Mouse (Mus musculus) testis, adult 2 months (tissue): ENCODE measurements around the gene Kdm1b. TPM values are rescaled to one million over a fixed set of nuclear protein-coding genes. Genes with fewer than 3 reads are reported as not detected.
A peak's percentile ranks its signal among the peaks of the same experiment; 100 is the strongest.

ENCODE experiments used
- H3K27ac ChIP-seq: fragments of 200-500 bp; 2 replicates; pipeline ENCODE4 v1.5.1; 2012; ENCODE audit warnings: low read depth, low read length; ENCODE audit not compliant: control insufficient read depth, insufficient read depth
- H3K27me3 ChIP-seq: fragments of 200-500 bp; 2 replicates; pipeline ENCODE4 v1.6.1; 2012; ENCODE audit warnings: mild to moderate bottlenecking, low read length, moderate library complexity; ENCODE audit not compliant: control insufficient read depth, insufficient read depth
- H3K36me3 ChIP-seq: fragments of 200-500 bp; 2 replicates; pipeline ENCODE4 v1.6.1; 2012; ENCODE audit warnings: mild to moderate bottlenecking, low read length; ENCODE audit not compliant: control insufficient read depth, insufficient read depth
- H3K4me1 ChIP-seq: fragments of 200-500 bp; 2 replicates; pipeline ENCODE4 v1.6.1; 2012; ENCODE audit warnings: low read length; ENCODE audit not compliant: control insufficient read depth, insufficient read depth
- H3K4me3 ChIP-seq: fragments of 200-500 bp; 2 replicates; pipeline ENCODE4 v1.5.1; 2012; ENCODE audit warnings: low read depth, mild to moderate bottlenecking, low read length, moderate library complexity, mixed read lengths; ENCODE audit not compliant: control insufficient read depth
- CTCF ChIP-seq: fragments of 200-500 bp; IDR thresholded peaks from 2 replicates; pipeline ENCODE4 v1.5.1; 2012; ENCODE audit warnings: low read depth, mild to moderate bottlenecking, inconsistent platforms, low read length, moderate library complexity; ENCODE audit not compliant: control insufficient read depth, insufficient read depth, insufficient replicate concordance
- POLR2A ChIP-seq: fragments of 200-500 bp; IDR thresholded peaks from 2 replicates; pipeline ENCODE4 v1.6.1; 2012; ENCODE audit warnings: low read depth, mild to moderate bottlenecking, inconsistent platforms, low read length, moderate library complexity; ENCODE audit not compliant: control insufficient read depth
- polyA plus RNA-seq: library from polyadenylated mRNA; depleted of rRNA; stranded (reverse); fragments of >200 nt; gene quantifications from 2 replicates; pipeline ENCODE4 v1.2.3, GENCODE M21; 2012

Kdm1b gene
- polyA plus RNA-seq, 1 experiment, result 2.3 TPM

- Histone ChIP-seq H3K4me3 (no peak overlapping the region), H3K36me3 (no peaks in the 10 kb centered on the region), H3K27me3 (no peaks in the 10 kb centered on the region), H3K27ac (no peak overlapping the region), H3K4me1 (no peaks in the 10 kb centered on the region)
- TF ChIP-seq POLR2A, result no peak
- TF ChIP-seq CTCF, result no peak
These were observed 68.8 kb downstream of the Kdm1b start for GRCm38 (mm10) chr13:47112056-47112455.

- Histone ChIP-seq H3K27ac (no peak overlapping the region), H3K27me3 (no peaks in the 10 kb centered on the region), H3K36me3 (no peaks in the 10 kb centered on the region), H3K4me1 (no peaks in the 10 kb centered on the region), H3K4me3 (no peak overlapping the region)
- TF ChIP-seq CTCF (no peak), POLR2A (no peak)
These were observed 69.6 kb downstream of the Kdm1b start for GRCm38 (mm10) chr13:47112924-47113323.

- TF ChIP-seq POLR2A, result no peak
- no peak for TF ChIP-seq CTCF
- Histone ChIP-seq H3K27ac (no peak overlapping the region), H3K27me3 (no peaks in the 10 kb centered on the region), H3K4me3 (no peak overlapping the region), H3K36me3 (no peaks in the 10 kb centered on the region), H3K4me1 (peaks cover 3% of the 10 kb centered on the region)
These were observed 72.7 kb downstream of the Kdm1b start for GRCm38 (mm10) chr13:47116000-47116399.

- Histone ChIP-seq H3K27me3 (no peaks in the 10 kb centered on the region), H3K36me3 (no peaks in the 10 kb centered on the region), H3K27ac (no peak overlapping the region), H3K4me1 (peaks cover 12% of the 10 kb centered on the region), H3K4me3 (no peak overlapping the region)
- TF ChIP-seq POLR2A (no peak), CTCF (peak; percentile 29; the same call in 1 of the 2 replicates)
These were observed 78.1 kb downstream of the Kdm1b start for GRCm38 (mm10) chr13:47121333-47121889.

GRCm38 (mm10) chr13:47122537-47123430, 79.5 kb downstream of the Kdm1b start, which contains the start of gene Rnf144b:
Gene Rnf144b, plus strand, starts transcription at chr13:47122656.
- H3K27ac ChIP-seq, result peak within 1 kb of the TSS; percentile 67
- H3K4me3 ChIP-seq, result peak within 1 kb of the TSS; percentile 82
- no peaks in the 10 kb centered on the region for H3K36me3 ChIP-seq
- H3K4me1 ChIP-seq, result peaks cover 12% of the 10 kb centered on the region
- no peak for TF ChIP-seq POLR2A
- H3K27me3 ChIP-seq, result no peaks in the 10 kb centered on the region

GRCm38 (mm10) chr13:47124449-47124848, 81.2 kb downstream of the Kdm1b start:
- TF ChIP-seq CTCF (no peak), POLR2A (no peak)
- H3K4me1 ChIP-seq, result peaks cover 12% of the 10 kb centered on the region
- no peaks in the 10 kb centered on the region for H3K36me3 ChIP-seq
- no peak overlapping the region for H3K27ac ChIP-seq
- no peak overlapping the region for H3K4me3 ChIP-seq
- no peaks in the 10 kb centered on the region for H3K27me3 ChIP-seq

- TF ChIP-seq CTCF, result no peak
- TF ChIP-seq POLR2A, result no peak
- Histone ChIP-seq H3K36me3 (no peaks in the 10 kb centered on the region), H3K4me3 (no peak overlapping the region), H3K27ac (no peak overlapping the region), H3K27me3 (no peaks in the 10 kb centered on the region), H3K4me1 (peaks cover 9% of the 10 kb centered on the region)
These were observed 81.7 kb downstream of the Kdm1b start for GRCm38 (mm10) chr13:47124986-47125385.
